Mouse (Mus musculus) kidney, embryonic 16.5 days (tissue): ENCODE measurements at regions not wholly inside any gene's neighbourhood (a gene's known extent, or its start where the extent isn't known, plus 50 kb on each side); places are given as distances from the start of the nearest gene placed in this dataset.

Experiments
- ATAC-seq: fragments of 200-750 bp; cut with Nextera tagmentation; 2 replicates; pipeline ENCODE4 v1.8.0; 2017; ENCODE audit warnings: moderate TSS enrichment; ENCODE audit not compliant: low FRiP score, low TSS enrichment
- H3K27ac ChIP-seq: fragments of 300-500 bp; sonication (generic); 2 replicates; pipeline ENCODE4 v1.5.1; 2014; ENCODE audit warnings: low read length
- H3K27me3 ChIP-seq: fragments of 300-500 bp; sonication (generic); 2 replicates; pipeline ENCODE4 v1.6.1; 2014; ENCODE audit warnings: low read length, control low read depth, mixed read lengths; ENCODE audit not compliant: insufficient read depth
- H3K36me3 ChIP-seq: fragments of 300-500 bp; sonication (generic); 2 replicates; pipeline ENCODE4 v1.6.1; 2014; ENCODE audit warnings: low read length, control low read depth, mixed read lengths; ENCODE audit not compliant: insufficient read depth
- H3K4me1 ChIP-seq: fragments of 300-500 bp; sonication (generic); 2 replicates; pipeline ENCODE4 v1.6.1; 2014; ENCODE audit warnings: low read length, control low read depth, mixed read lengths; ENCODE audit not compliant: insufficient read depth
- H3K4me2 ChIP-seq: fragments of 300-500 bp; sonication (generic); replicated peaks from 2 replicates; pipeline ENCODE4 v1.6.1; 2014; ENCODE audit warnings: low read depth, low read length
- H3K4me3 ChIP-seq: fragments of 300-500 bp; sonication (generic); 2 replicates; pipeline ENCODE4 v1.5.1; 2014; ENCODE audit warnings: mild to moderate bottlenecking, low read length
- H3K9ac ChIP-seq: fragments of 300-500 bp; sonication (generic); replicated peaks from 2 replicates; pipeline ENCODE4 v1.6.1; 2014; ENCODE audit warnings: low read length
- H3K9me3 ChIP-seq: fragments of 300-500 bp; sonication (generic); 2 replicates; pipeline ENCODE4 v1.6.1; 2016; ENCODE audit warnings: low read length, control low read depth
- WGBS: fragments of 180-500 bp; shearing (Covaris S2); extraction: QIAGEN DNeasy Blood & Tissue Kit; methylation state at CpG from one replicate; pipeline ENCODE4 v1.1.7; 2014; 5-methylcytosine and 5-hydroxymethylcytosine counted together

GRCm38 (mm10) chr3:9947357-9948065 lies 140.4 kb upstream of the Gm9833 start:
- Histone ChIP-seq H3K36me3 (no peaks in the 10 kb centered on the region), H3K4me3 (no peak overlapping the region), H3K27ac (no peak overlapping the region), H3K9me3 (no peaks in the 10 kb centered on the region), H3K4me1 (no peaks in the 10 kb centered on the region), H3K9ac (no peak overlapping the region), H3K4me2 (no peak overlapping the region), H3K27me3 (no peaks in the 10 kb centered on the region)
- 51% methylated on average over 11 of the region's 11 CpGs for WGBS
- ATAC-seq: peak; percentile 78; the same call in 1 of the 2 replicates

GRCm38 (mm10) chr3:9948114-9948513 lies 139.8 kb upstream of the Gm9833 start:
- Histone ChIP-seq H3K9me3 (no peaks in the 10 kb centered on the region), H3K27ac (no peak overlapping the region), H3K27me3 (no peaks in the 10 kb centered on the region), H3K4me3 (no peak overlapping the region), H3K36me3 (no peaks in the 10 kb centered on the region), H3K9ac (no peak overlapping the region), H3K4me2 (no peak overlapping the region), H3K4me1 (no peaks in the 10 kb centered on the region)
- ATAC-seq: peak; percentile 51; the same call in 1 of the 2 replicates
- 80% methylated on average over 7 of the region's 7 CpGs for WGBS

DNA sequence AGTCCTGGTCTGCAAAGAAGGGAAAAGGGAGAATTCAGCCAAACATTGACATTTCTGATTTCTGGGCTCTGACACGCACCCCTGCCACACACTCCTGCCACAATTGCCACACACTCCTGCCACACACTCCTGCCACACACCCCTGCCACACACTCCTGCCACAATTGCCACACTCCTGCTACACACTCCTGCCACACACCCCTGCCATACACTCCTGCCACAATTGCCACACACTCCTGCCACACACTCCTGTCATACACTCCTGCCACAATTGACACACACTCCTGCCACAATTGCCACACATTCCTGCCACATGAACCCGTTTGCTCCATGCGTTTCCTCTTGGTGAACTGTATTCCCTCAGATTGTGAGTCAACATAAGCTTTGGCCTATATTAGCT lies 130.0 kb upstream of the Gm9833 start:
- no peaks in the 10 kb centered on the region for H3K36me3 ChIP-seq
- H3K4me2 ChIP-seq: no peak overlapping the region
- ATAC-seq: no peak
- WGBS: 87% methylated on average over 3 of the region's 3 CpGs
- no peaks in the 10 kb centered on the region for H3K9me3 ChIP-seq
- H3K27ac ChIP-seq: no peak overlapping the region
- H3K27me3 ChIP-seq: no peaks in the 10 kb centered on the region
- no peak overlapping the region for H3K4me3 ChIP-seq
- H3K4me1 ChIP-seq: no peaks in the 10 kb centered on the region
- no peak overlapping the region for H3K9ac ChIP-seq

- H3K4me3 ChIP-seq: no peak overlapping the region
- H3K9me3 ChIP-seq: no peaks in the 10 kb centered on the region
- no peaks in the 10 kb centered on the region for H3K36me3 ChIP-seq
- H3K4me2 ChIP-seq: no peak overlapping the region
- WGBS: 96% methylated on average over 36 of the region's 37 CpGs
- H3K27me3 ChIP-seq: no peaks in the 10 kb centered on the region
- H3K9ac ChIP-seq: no peak overlapping the region
- ATAC-seq: no peak
- H3K27ac ChIP-seq: no peak overlapping the region
- no peaks in the 10 kb centered on the region for H3K4me1 ChIP-seq
Measured at GRCm38 (mm10) chr3:9959716-9960661, 127.9 kb upstream of the Gm9833 start.

- H3K36me3 ChIP-seq: no peaks in the 10 kb centered on the region
- no peak overlapping the region for H3K4me2 ChIP-seq
- no peaks in the 10 kb centered on the region for H3K4me1 ChIP-seq
- no peaks in the 10 kb centered on the region for H3K27me3 ChIP-seq
- H3K9ac ChIP-seq: no peak overlapping the region
- no peak overlapping the region for H3K27ac ChIP-seq
- ATAC-seq: no peak
- no peaks in the 10 kb centered on the region for H3K9me3 ChIP-seq
- no peak overlapping the region for H3K4me3 ChIP-seq
- WGBS: 61% methylated on average over 7 of the region's 7 CpGs
Measured at GRCm38 (mm10) chr3:9960696-9961095, 127.2 kb upstream of the Gm9833 start.
